Mouse (Mus musculus) limb, embryonic 11.5 days (tissue): ENCODE measurements around the gene Ostf1. TPM values are rescaled to one million over a fixed set of nuclear protein-coding genes. Genes with fewer than 3 reads are reported as not detected.

Experiments
- ATAC-seq: fragments of 200-750 bp; cut with Nextera tagmentation; 2 replicates; pipeline ENCODE4 v1.8.0; 2017; ENCODE audit warnings: low read depth; ENCODE audit not compliant: insufficient number of reproducible peaks, low FRiP score, low TSS enrichment
- DNase-seq: peaks from one replicate; pipeline ENCODE4 v3.0.0-alpha.2; 2015; ENCODE audit warnings: low spot score
- H3K27ac ChIP-seq: fragments of 300-500 bp; sonication (generic); replicated peaks from 2 replicates; pipeline ENCODE4 v1.5.1; 2014; ENCODE audit warnings: low read depth, mild to moderate bottlenecking, low read length
- H3K27me3 ChIP-seq: fragments of 300-500 bp; sonication (generic); 2 replicates; pipeline ENCODE4 v1.6.1; 2014; ENCODE audit warnings: mild to moderate bottlenecking, low read length, mixed read lengths; ENCODE audit not compliant: control insufficient read depth, insufficient read depth
- H3K36me3 ChIP-seq: fragments of 300-500 bp; sonication (generic); 2 replicates; pipeline ENCODE4 v1.6.1; 2014; ENCODE audit warnings: mild to moderate bottlenecking, low read length, moderate library complexity, mixed read lengths; ENCODE audit not compliant: control insufficient read depth, insufficient read depth
- H3K4me1 ChIP-seq: fragments of 300-500 bp; sonication (generic); 2 replicates; pipeline ENCODE4 v1.6.1; 2014; ENCODE audit warnings: low read length, mixed read lengths; ENCODE audit not compliant: control insufficient read depth, insufficient read depth
- H3K4me2 ChIP-seq: fragments of 300-500 bp; sonication (generic); 2 replicates; pipeline ENCODE4 v1.6.1; 2014; ENCODE audit warnings: low read depth, mild to moderate bottlenecking, moderate library complexity; ENCODE audit not compliant: severe bottlenecking
- H3K4me3 ChIP-seq: fragments of 300-500 bp; sonication (generic); 2 replicates; pipeline ENCODE4 v1.5.1; 2014; ENCODE audit warnings: low read depth, low read length
- H3K9ac ChIP-seq: fragments of 300-500 bp; sonication (generic); 2 replicates; pipeline ENCODE4 v1.6.1; 2014; ENCODE audit warnings: mild to moderate bottlenecking, low read length
- H3K9me3 ChIP-seq: fragments of 300-500 bp; sonication (generic); 2 replicates; pipeline ENCODE4 v1.6.1; 2016; ENCODE audit warnings: low read length; ENCODE audit not compliant: control insufficient read depth
- WGBS: fragments of 180-500 bp; shearing (Covaris S2); extraction: QIAGEN DNeasy Blood & Tissue Kit; methylation state at CpG from one replicate; pipeline ENCODE4 v1.1.7; 2014; 5-methylcytosine and 5-hydroxymethylcytosine counted together
- polyA plus RNA-seq: library from polyadenylated mRNA; unstranded; fragments of >200 nt; fragmentation: Nextera tagmentation; extraction: Ambion mirVana; gene quantifications from 2 replicates; pipeline ENCODE4 v1.2.1, GENCODE M21; 2014

Ostf1 gene
- polyA plus RNA-seq, 1 experiment from 2014 or later = 31.9 TPM

GRCm38 (mm10) chr19:18599650-18600049 lies 32.0 kb downstream of the Ostf1 start:
- Histone ChIP-seq H3K36me3 (no peaks in the 10 kb centered on the region), H3K4me2 (no peak overlapping the region), H3K9me3 (no peaks in the 10 kb centered on the region), H3K27ac (no peak overlapping the region), H3K4me3 (no peak overlapping the region), H3K4me1 (no peaks in the 10 kb centered on the region), H3K27me3 (no peaks in the 10 kb centered on the region), H3K9ac (no peak overlapping the region)
- WGBS = 89% methylated on average over 5 of the region's 5 CpGs
- DNase-seq (no peak), ATAC-seq (no peak)

GRCm38 (mm10) chr19:18599051-18599450 lies 32.6 kb downstream of the Ostf1 start:
- ATAC-seq (no peak), DNase-seq (no peak)
- no peak overlapping the region for H3K27ac ChIP-seq

GRCm38 (mm10) chr19:18598265-18598926 lies 33.2 kb downstream of the Ostf1 start:
- ATAC-seq = no peak
- Histone ChIP-seq H3K4me1 (no peaks in the 10 kb centered on the region), H3K4me3 (no peak overlapping the region), H3K36me3 (no peaks in the 10 kb centered on the region), H3K9ac (no peak overlapping the region), H3K9me3 (no peaks in the 10 kb centered on the region), H3K27me3 (no peaks in the 10 kb centered on the region), H3K4me2 (no peak overlapping the region), H3K27ac (no peak overlapping the region)
- 86% methylated on average over 3 of the region's 3 CpGs for WGBS
- no peak for DNase-seq

More at GRCm38 (mm10) chr19:18599051-18599450, 32.6 kb downstream of the Ostf1 start:
- H3K9me3 ChIP-seq = no peaks in the 10 kb centered on the region
- H3K9ac ChIP-seq = no peak overlapping the region
- WGBS = 85% methylated on average over 8 of the region's 8 CpGs
- H3K36me3 ChIP-seq = no peaks in the 10 kb centered on the region
- no peak overlapping the region for H3K4me2 ChIP-seq
- H3K27me3 ChIP-seq = no peaks in the 10 kb centered on the region
- H3K4me1 ChIP-seq = no peaks in the 10 kb centered on the region
- no peak overlapping the region for H3K4me3 ChIP-seq

DNA sequence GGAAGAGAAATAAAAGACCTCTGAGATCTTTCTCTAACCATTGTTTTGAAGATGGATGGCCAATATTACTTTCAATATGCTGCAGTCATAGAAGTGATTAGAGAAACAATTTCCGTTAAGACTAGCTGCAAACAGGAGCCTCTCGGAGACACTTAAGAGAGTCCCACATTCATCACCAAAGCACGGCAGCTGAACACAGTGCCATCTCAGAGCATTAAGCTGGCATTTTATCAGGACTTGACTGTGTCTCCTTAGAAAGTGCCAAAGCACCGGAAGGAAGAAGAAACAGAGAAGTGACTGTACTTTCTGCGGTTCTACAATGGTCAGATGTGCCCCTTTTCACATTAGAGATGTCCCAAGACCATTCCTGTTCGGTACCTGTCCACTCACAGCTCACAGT lies 33.9 kb downstream of the Ostf1 start:
- H3K4me2 ChIP-seq = no peak overlapping the region
- H3K9ac ChIP-seq = no peak overlapping the region
- ATAC-seq (no peak), DNase-seq (no peak)
- no peaks in the 10 kb centered on the region for H3K9me3 ChIP-seq
- no peaks in the 10 kb centered on the region for H3K4me1 ChIP-seq
- no peaks in the 10 kb centered on the region for H3K36me3 ChIP-seq
- H3K27me3 ChIP-seq = no peaks in the 10 kb centered on the region
- 86% methylated on average over 6 of the region's 6 CpGs for WGBS
- no peak overlapping the region for H3K4me3 ChIP-seq
- no peak overlapping the region for H3K27ac ChIP-seq

DNA sequence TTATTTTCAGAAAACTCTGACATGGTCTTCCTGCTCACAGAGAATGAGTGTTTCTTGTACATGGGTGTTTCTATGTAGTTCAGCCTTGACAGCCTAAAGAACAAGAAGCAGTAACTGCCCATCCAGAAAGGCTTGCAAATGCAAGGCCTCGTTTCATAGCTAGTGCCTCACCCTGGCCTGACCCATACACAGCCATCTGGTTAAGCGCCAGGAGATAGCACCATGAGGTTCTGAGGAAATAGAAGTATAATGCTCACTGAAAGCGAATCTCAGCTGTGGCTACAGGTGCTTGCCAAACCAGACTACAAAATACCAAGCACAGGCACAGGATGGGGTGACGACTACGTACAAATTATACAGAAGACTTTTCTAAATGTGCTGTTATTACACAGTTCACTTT lies 34.7 kb downstream of the Ostf1 start:
- no peak for DNase-seq
- WGBS = 89% methylated on average over 5 of the region's 5 CpGs
- no peaks in the 10 kb centered on the region for H3K9me3 ChIP-seq
- H3K27me3 ChIP-seq = no peaks in the 10 kb centered on the region
- no peaks in the 10 kb centered on the region for H3K4me1 ChIP-seq
- H3K4me2 ChIP-seq = no peak overlapping the region
- H3K4me3 ChIP-seq = no peak overlapping the region
- H3K9ac ChIP-seq = no peak overlapping the region
- no peaks in the 10 kb centered on the region for H3K36me3 ChIP-seq
- ATAC-seq = no peak
- H3K27ac ChIP-seq = no peak overlapping the region

DNA sequence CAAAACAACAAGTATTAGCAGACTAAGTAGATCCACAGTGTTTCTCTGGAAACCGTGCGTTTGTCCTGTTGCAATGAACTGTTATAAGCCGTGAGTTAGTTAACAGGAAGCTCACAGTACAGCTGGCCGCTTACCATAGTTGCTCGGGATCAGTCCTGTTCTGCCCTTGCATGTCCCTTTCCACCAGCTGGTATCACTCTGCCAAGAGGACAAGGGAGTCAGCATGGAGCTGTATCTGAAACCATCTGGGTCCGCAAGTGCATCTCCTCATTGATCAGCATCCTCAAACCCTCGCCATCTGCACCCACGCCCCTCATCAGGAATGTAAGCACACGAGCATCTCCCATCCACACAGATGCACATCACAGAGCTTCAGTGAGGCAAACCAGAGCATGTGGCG lies 37.9 kb downstream of the Ostf1 start:
- Histone ChIP-seq H3K4me2 (no peak overlapping the region), H3K36me3 (no peaks in the 10 kb centered on the region), H3K9ac (no peak overlapping the region), H3K9me3 (no peaks in the 10 kb centered on the region), H3K4me1 (0 out of 2 replicates have a peak, but pooled peaks cover 2% of the 10 kb centered on the region), H3K27ac (no peak overlapping the region), H3K4me3 (no peak overlapping the region), H3K27me3 (no peaks in the 10 kb centered on the region)
- WGBS = 85% methylated on average over 10 of the region's 10 CpGs
- DNase-seq (no peak), ATAC-seq (no peak)

- DNase-seq (no peak), ATAC-seq (no peak)
- Histone ChIP-seq H3K4me2 (no peak overlapping the region), H3K4me1 (0 out of 2 replicates have a peak, but pooled peaks cover 2% of the 10 kb centered on the region), H3K36me3 (no peaks in the 10 kb centered on the region), H3K9ac (no peak overlapping the region), H3K27me3 (no peaks in the 10 kb centered on the region), H3K9me3 (no peaks in the 10 kb centered on the region), H3K27ac (no peak overlapping the region), H3K4me3 (no peak overlapping the region)
- 81% methylated on average over 6 of the region's 6 CpGs for WGBS
These were observed 38.7 kb downstream of the Ostf1 start for GRCm38 (mm10) chr19:18592919-18593318.

DNA sequence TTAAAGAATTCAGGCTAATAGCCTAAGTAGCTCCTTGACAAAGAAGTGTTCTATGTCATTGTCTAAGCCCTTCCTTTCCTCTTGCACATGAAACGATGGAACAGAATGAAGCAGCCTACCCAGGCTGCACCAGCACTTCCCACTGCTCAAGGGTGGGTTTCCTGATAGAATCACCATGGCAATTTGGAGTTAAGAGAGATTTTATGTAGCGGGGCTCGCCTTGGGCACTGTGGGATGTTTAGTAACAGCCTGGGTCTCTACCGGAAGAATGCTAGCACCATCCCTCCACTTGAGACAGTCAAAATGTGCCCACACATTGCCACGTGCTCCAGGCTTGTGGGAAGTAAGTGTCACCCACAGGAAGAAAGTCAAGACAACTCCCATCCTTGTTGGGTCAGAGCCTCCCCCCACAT lies 40.7 kb downstream of the Ostf1 start:
- Histone ChIP-seq H3K27me3 (no peaks in the 10 kb centered on the region), H3K36me3 (no peaks in the 10 kb centered on the region), H3K9me3 (no peaks in the 10 kb centered on the region), H3K4me1 (0 out of 2 replicates have a peak, but pooled peaks cover 2% of the 10 kb centered on the region), H3K4me2 (no peak overlapping the region), H3K9ac (no peak overlapping the region), H3K27ac (no peak overlapping the region), H3K4me3 (no peak overlapping the region)
- ATAC-seq = no peak
- WGBS = 62% methylated on average over 5 of the region's 5 CpGs
- DNase-seq = no peak

DNA sequence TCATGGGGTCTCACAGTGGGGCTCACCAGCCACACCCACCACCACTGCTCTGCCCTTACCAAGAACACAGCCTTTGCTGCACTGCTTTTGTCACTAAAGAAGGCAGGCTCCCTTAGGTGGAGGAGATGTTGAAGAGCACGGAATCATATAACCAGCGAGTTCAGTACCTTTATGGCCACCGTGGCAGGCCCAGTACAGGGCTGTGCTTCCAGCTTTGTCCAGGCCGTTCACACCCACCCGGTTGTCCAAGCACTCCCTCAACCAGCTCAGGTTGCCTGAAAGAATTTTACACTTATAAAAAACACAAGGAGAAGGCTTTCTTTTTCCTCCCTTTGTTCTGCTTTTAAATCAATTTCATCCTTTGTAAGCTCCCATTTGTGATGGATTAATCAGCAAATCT lies 41.4 kb downstream of the Ostf1 start:
- Histone ChIP-seq H3K9me3 (no peaks in the 10 kb centered on the region), H3K27me3 (no peaks in the 10 kb centered on the region), H3K27ac (no peak overlapping the region), H3K36me3 (no peaks in the 10 kb centered on the region), H3K4me2 (no peak overlapping the region), H3K4me1 (0 out of 2 replicates have a peak, but pooled peaks cover 2% of the 10 kb centered on the region), H3K4me3 (no peak overlapping the region), H3K9ac (no peak overlapping the region)
- DNase-seq (no peak), ATAC-seq (no peak)
- WGBS = 76% methylated on average over 5 of the region's 5 CpGs
